Mouse (Mus musculus): ENCODE measurements around the gene Myo15b.

GRCm38 (mm10) chr11:115831518-115831917, 26.7 kb upstream of the Myo15b start:
- TF ChIP-seq POLR2A (IDR thresholded peaks at IDR 0.05; ENCODE audit: low read depth, low read length) (no peak), CTCF (IDR thresholded peaks at IDR 0.05; ENCODE audit: extremely low read depth, insufficient read length, insufficient replicate concordance, low read depth, low read length) (no peak)
